Mouse (Mus musculus) limb, embryonic 14.5 days (tissue): ENCODE measurements around the gene Dph5. TPM values are rescaled to one million over a fixed set of nuclear protein-coding genes. Genes with fewer than 3 reads are reported as not detected.

Experiments used
- ATAC-seq: fragments of 200-750 bp; cut with Nextera tagmentation; 2 replicates; pipeline ENCODE4 v1.8.0; 2017; ENCODE audit warnings: low read depth, moderate number of reproducible peaks, moderate TSS enrichment; ENCODE audit not compliant: low FRiP score
- DNase-seq: peaks from one replicate; pipeline ENCODE4 v3.0.0-alpha.2; 2015; ENCODE audit warnings: low spot score
- H3K27ac ChIP-seq: fragments of 300-500 bp; sonication (generic); replicated peaks from 2 replicates; pipeline ENCODE4 v1.5.1; 2014; ENCODE audit warnings: low read depth, mild to moderate bottlenecking, low read length, moderate library complexity, mixed read lengths
- H3K27me3 ChIP-seq: fragments of 300-500 bp; sonication (generic); 2 replicates; pipeline ENCODE4 v1.6.1; 2014; ENCODE audit warnings: low read length, mixed read lengths; ENCODE audit not compliant: control insufficient read depth, insufficient read depth
- H3K36me3 ChIP-seq: fragments of 300-500 bp; sonication (generic); 2 replicates; pipeline ENCODE4 v1.6.1; 2014; ENCODE audit warnings: mild to moderate bottlenecking, low read length, moderate library complexity, mixed read lengths; ENCODE audit not compliant: control insufficient read depth, insufficient read depth
- H3K4me1 ChIP-seq: fragments of 300-500 bp; sonication (generic); 2 replicates; pipeline ENCODE4 v1.6.1; 2014; ENCODE audit warnings: antibody characterized with exemption, low read length, mixed read lengths; ENCODE audit not compliant: control insufficient read depth, insufficient read depth
- H3K4me2 ChIP-seq: fragments of 300-500 bp; sonication (generic); replicated peaks from 2 replicates; pipeline ENCODE4 v1.6.1; 2014; ENCODE audit warnings: low read depth, mild to moderate bottlenecking, low read length, moderate library complexity; ENCODE audit not compliant: severe bottlenecking
- H3K4me3 ChIP-seq: fragments of 300-500 bp; sonication (generic); replicated peaks from 2 replicates; pipeline ENCODE4 v1.5.1; 2014; ENCODE audit warnings: low read length
- H3K9ac ChIP-seq: fragments of 300-500 bp; sonication (generic); 2 replicates; pipeline ENCODE4 v1.6.1; 2014; ENCODE audit warnings: mild to moderate bottlenecking, low read depth, low read length, moderate library complexity; ENCODE audit not compliant: severe bottlenecking
- H3K9me3 ChIP-seq: fragments of 300-500 bp; sonication (generic); 2 replicates; pipeline ENCODE4 v1.6.1; 2016; ENCODE audit warnings: low read length; ENCODE audit not compliant: control insufficient read depth
- POLR2A ChIP-seq: fragments of 200-500 bp; IDR thresholded peaks from 2 replicates; pipeline ENCODE4 v1.8.0; 2012; ENCODE audit warnings: inconsistent platforms, mild to moderate bottlenecking, moderate library complexity, borderline replicate concordance; ENCODE audit not compliant: insufficient read depth, insufficient read length; ENCODE audit errors: extremely low read depth
- WGBS: fragments of 180-500 bp; shearing (Covaris S2); extraction: QIAGEN DNeasy Blood & Tissue Kit; methylation state at CpG from one replicate; pipeline ENCODE4 v1.1.7; 2014; 5-methylcytosine and 5-hydroxymethylcytosine counted together
- polyA plus RNA-seq, 2 experiments: library from polyadenylated mRNA; depleted of rRNA in 1 of 2; stranded (reverse) in 1 of 2; unstranded in 1 of 2; fragments of >200 nt; fragmentation: Nextera tagmentation in 1 of 2; extraction: Ambion mirVana in 1 of 2; gene quantifications; 2 replicates each; pipeline versions ENCODE4 v1.2.1 to v1.2.3; 2012 to 2014

The Dph5 gene
- polyA plus RNA-seq (2012; rRNA removed) (10.6 and 13.0 TPM in 2 replicates), polyA plus RNA-seq (2014; fragmentation: Nextera tagmentation; extraction: Ambion mirVana) (23.1 and 23.9 TPM in 2 replicates)

GRCm38 (mm10) chr3:115887427-115888309 lies at the start of gene Dph5:
TSS of gene Dph5 (plus strand) at chr3:115887837.
- peak; percentile 45; the same call in 1 of the 2 replicates for TF ChIP-seq POLR2A
- no peaks in the 10 kb centered on the region for H3K36me3 ChIP-seq
- peak within 1 kb of the TSS; percentile 74 for H3K9ac ChIP-seq
- DNase-seq (peak; percentile 95), ATAC-seq (peak; percentile 93)
- H3K4me3 ChIP-seq: peak within 1 kb of the TSS; percentile 85
- under 1% methylated on average over 40 of the region's 40 CpGs for WGBS
- H3K4me1 ChIP-seq: peaks cover 3% of the 10 kb centered on the region; the same call in 1 of the 2 replicates
- H3K4me2 ChIP-seq: peak within 1 kb of the TSS; percentile 88
- no peaks in the 10 kb centered on the region for H3K27me3 ChIP-seq
- H3K27ac ChIP-seq: peak within 1 kb of the TSS; percentile 62
- H3K9me3 ChIP-seq: no peaks in the 10 kb centered on the region

GRCm38 (mm10) chr3:115844566-115844965 lies 43.1 kb upstream of the Dph5 start:
- Histone ChIP-seq H3K36me3 (no peaks in the 10 kb centered on the region), H3K4me1 (no peaks in the 10 kb centered on the region), H3K9ac (no peak overlapping the region), H3K27me3 (no peaks in the 10 kb centered on the region), H3K9me3 (no peaks in the 10 kb centered on the region), H3K27ac (no peak overlapping the region), H3K4me3 (no peak overlapping the region), H3K4me2 (no peak overlapping the region)
- DNase-seq (no peak), ATAC-seq (no peak)
- 84% methylated on average over 3 of the region's 3 CpGs for WGBS
- no peak for TF ChIP-seq POLR2A

GRCm38 (mm10) chr3:115845032-115845618 lies 42.5 kb upstream of the Dph5 start:
- H3K36me3 ChIP-seq: no peaks in the 10 kb centered on the region
- no peak for DNase-seq
- no peaks in the 10 kb centered on the region for H3K4me1 ChIP-seq
- no peaks in the 10 kb centered on the region for H3K9me3 ChIP-seq
- H3K27me3 ChIP-seq: no peaks in the 10 kb centered on the region
- no peak overlapping the region for H3K27ac ChIP-seq
- no peak overlapping the region for H3K9ac ChIP-seq
- ATAC-seq: no peak
- no peak overlapping the region for H3K4me3 ChIP-seq
- no peak for TF ChIP-seq POLR2A
- 78% methylated on average over 5 of the region's 5 CpGs for WGBS
- H3K4me2 ChIP-seq: no peak overlapping the region

GRCm38 (mm10) chr3:115845724-115846123 lies 41.9 kb upstream of the Dph5 start:
- Histone ChIP-seq H3K9me3 (no peaks in the 10 kb centered on the region), H3K4me2 (no peak overlapping the region), H3K4me3 (no peak overlapping the region), H3K4me1 (no peaks in the 10 kb centered on the region), H3K27ac (no peak overlapping the region), H3K27me3 (no peaks in the 10 kb centered on the region), H3K9ac (no peak overlapping the region), H3K36me3 (no peaks in the 10 kb centered on the region)
- no peak for TF ChIP-seq POLR2A
- DNase-seq (no peak), ATAC-seq (no peak)
- 91% methylated on average over 1 of the region's 1 CpGs for WGBS

GRCm38 (mm10) chr3:115846153-115846552 lies 41.5 kb upstream of the Dph5 start:
- 84% methylated on average over 5 of the region's 5 CpGs for WGBS
- Histone ChIP-seq H3K9ac (no peak overlapping the region), H3K36me3 (no peaks in the 10 kb centered on the region), H3K9me3 (no peaks in the 10 kb centered on the region), H3K4me1 (no peaks in the 10 kb centered on the region), H3K27ac (no peak overlapping the region), H3K4me3 (no peak overlapping the region), H3K4me2 (no peak overlapping the region), H3K27me3 (no peaks in the 10 kb centered on the region)
- DNase-seq: no peak
- TF ChIP-seq POLR2A: no peak
- ATAC-seq: no peak
